Comparison of ENCODE assay signal across 9 mouse cellular contexts in genomic region chr1:157457789-157458188, GRCm38 (mm10). TPM values are rescaled to one million over a fixed set of nuclear protein-coding genes. Genes with fewer than 3 reads are reported as not detected.
DNase-seq lines count a peak whose midpoint lies in the region; ATAC-seq and TF ChIP-seq lines count a peak whose summit lies in the region.
"Had no signal": no experiment of that assay in that cellular context is flagged by ENCODE, and none has a peak within 500 bp of the region (broad histone marks: within the 10 kb centered on the region; RNA-seq: fewer than 3 reads in every experiment).

No protein-coding gene starts in this region.

- 0 out of 2 replicates have a peak, but pooled peaks cover 6% of the 10 kb centered on the region for H3K4me1 ChIP-seq in heart, postnatal 0 days (ENCODE audit: control insufficient read depth, insufficient read depth)
- 0 out of 2 replicates have a peak, but pooled peaks cover 3% of the 10 kb centered on the region for H3K4me1 ChIP-seq in liver, embryonic 11.5 days (replicated peaks; ENCODE audit: control insufficient read depth, insufficient read depth, low read length)
- H3K4me1 ChIP-seq in limb, embryonic 13.5 days = peaks cover 17% of the 10 kb centered on the region

- WGBS in heart, postnatal 0 days = 88% methylated on average over 3 of the region's 3 CpGs
- 92% methylated on average over 3 of the region's 3 CpGs for WGBS in liver, embryonic 11.5 days
- 92% methylated on average over 3 of the region's 3 CpGs for WGBS in limb, embryonic 13.5 days

- H3K4me3 ChIP-seq in heart, postnatal 0 days (ENCODE audit: low read depth, low read length) = no peak overlapping the region
- H3K4me3 ChIP-seq in liver, embryonic 11.5 days (ENCODE audit: low read depth, low read length) = no peak overlapping the region
- no peak overlapping the region for H3K4me3 ChIP-seq in limb, embryonic 13.5 days

- no peak for ATAC-seq in heart, postnatal 0 days (ENCODE audit: insufficient read depth, low read depth)
- ATAC-seq in liver, embryonic 11.5 days (replicated peaks; ENCODE audit: low FRiP score) = no peak
- no peak for ATAC-seq in limb, embryonic 13.5 days (ENCODE audit: low FRiP score, low read depth)

- no peak for DNase-seq in heart, postnatal 0 days (ENCODE audit: low spot score)
- no peak for DNase-seq in heart, postnatal 10 days
- DNase-seq in liver, embryonic 11.5 days (ENCODE audit: low spot score) = no peak
- DNase-seq in liver = no peak
- DNase-seq in brain, embryonic 14.5 days (ENCODE audit: low read depth) = peak; percentile 57
- DNase-seq in spleen, postnatal 36 days (ENCODE audit: low spot score in 2 of 2) = no peak
- DNase-seq in thymus, postnatal 10 days (ENCODE audit: low spot score in 2 of 2) = no peak
- DNase-seq: layer of hippocampus, postnatal 36 days had no signal

- H3K36me3 ChIP-seq in heart, postnatal 0 days (replicated peaks; ENCODE audit: control insufficient read depth, insufficient read depth, low read length) = no peaks in the 10 kb centered on the region
- H3K36me3 ChIP-seq in liver, embryonic 11.5 days (ENCODE audit: control insufficient read depth, insufficient read depth, low read length) = no peaks in the 10 kb centered on the region
- H3K36me3 ChIP-seq in limb, embryonic 13.5 days = no peaks in the 10 kb centered on the region

- intact Hi-C loops in heart, postnatal 10 days (cut with DNase I) = loop anchor here (2.0 to 5.0 kb wide), 2 partner anchors 47 to 370 kb away; no protein-coding TSS in a partner anchor

- H3K9me3 ChIP-seq in heart, postnatal 0 days (replicated peaks; ENCODE audit: control insufficient read depth, low read length) = no peaks in the 10 kb centered on the region
- H3K9me3 ChIP-seq in liver, embryonic 11.5 days (ENCODE audit: control insufficient read depth, low read length) = no peaks in the 10 kb centered on the region
- no peaks in the 10 kb centered on the region for H3K9me3 ChIP-seq in limb, embryonic 13.5 days

- peak overlapping the region; percentile 75; the same call in 1 of the 2 replicates for H3K4me2 ChIP-seq in heart, postnatal 0 days (ENCODE audit: low read depth, low read length)
- H3K4me2 ChIP-seq in liver, embryonic 11.5 days = peak overlapping the region; percentile 84; the same call in 1 of the 2 replicates
- H3K4me2 ChIP-seq in limb, embryonic 13.5 days (replicated peaks) = peak overlapping the region; percentile 58; the same call in 1 of the 2 replicates

- no peaks in the 10 kb centered on the region for H3K27me3 ChIP-seq in heart, postnatal 0 days (ENCODE audit: control insufficient read depth, insufficient read depth, low read length)
- H3K27me3 ChIP-seq in liver, embryonic 11.5 days (replicated peaks; ENCODE audit: control insufficient read depth, insufficient read depth, low read length) = no peaks in the 10 kb centered on the region
- 0 out of 2 replicates have a peak, but pooled peaks cover 2% of the 10 kb centered on the region for H3K27me3 ChIP-seq in limb, embryonic 13.5 days

- H3K27ac ChIP-seq in heart, postnatal 0 days (ENCODE audit: low read depth) = no peak overlapping the region
- no peak overlapping the region for H3K27ac ChIP-seq in liver, embryonic 11.5 days (ENCODE audit: low read depth, low read length)
- H3K27ac ChIP-seq in limb, embryonic 13.5 days = no peak overlapping the region

- TF ChIP-seq EP300 in heart, postnatal 0 days (IDR thresholded peaks at IDR 0.05; ENCODE audit: low read depth) = no peak

- no peak for TF ChIP-seq CTCF in heart, postnatal 0 days (IDR thresholded peaks at IDR 0.05; ENCODE audit: low read depth)
- no peak for TF ChIP-seq CTCF in brain, embryonic 14.5 days (IDR thresholded peaks at IDR 0.05; ENCODE audit: borderline replicate concordance, extremely low read depth, insufficient read depth, insufficient read length)

- H3K9ac ChIP-seq in heart, postnatal 0 days (replicated peaks; ENCODE audit: low read depth, low read length) = no peak overlapping the region
- H3K9ac ChIP-seq in liver, embryonic 11.5 days (ENCODE audit: low read depth, low read length) = no peak overlapping the region
- H3K9ac ChIP-seq in limb, embryonic 13.5 days = no peak overlapping the region

- TF ChIP-seq POLR2A in brain, embryonic 14.5 days (IDR thresholded peaks at IDR 0.05; ENCODE audit: borderline replicate concordance, extremely low read depth, insufficient read depth, insufficient read length, poor library complexity, severe bottlenecking) = no peak

RNA-seq across cellular contexts. Expression of gene Cryzl2, which starts 0.6 kb away (rescaled TPM):
- 31.0 and 45.7 TPM in 2 replicates for total RNA-seq in heart, postnatal 0 days (2014; rRNA removed; ENCODE audit: low replicate concordance)
- polyA plus RNA-seq in heart, postnatal 0 days (2015; fragmentation: Nextera tagmentation; extraction: Ambion mirVana) = 38.1 and 38.5 TPM in 2 replicates
- total RNA-seq in heart, postnatal 10 days (2021) = 10 to 100 TPM; 15.4 to 17.4 TPM
- polyA plus RNA-seq in liver, embryonic 11.5 days (2014; fragmentation: Nextera tagmentation; extraction: Ambion mirVana) = 9.7 and 10.9 TPM in 2 replicates
- 9.1 and 10.4 TPM in 2 replicates for polyA plus RNA-seq in brain, embryonic 14.5 days (2012; rRNA removed)
- polyA plus RNA-seq in limb, embryonic 13.5 days (2015; fragmentation: Nextera tagmentation; extraction: Ambion mirVana) = 6.4 and 6.8 TPM in 2 replicates

RNA-seq across cellular contexts. Expression of gene Rasal2, which starts 45.4 kb away (rescaled TPM):
- 28.9 and 35.9 TPM in 2 replicates for total RNA-seq in heart, postnatal 0 days (2014; rRNA removed; ENCODE audit: low replicate concordance)
- 18.5 and 20.2 TPM in 2 replicates for polyA plus RNA-seq in heart, postnatal 0 days (2015; fragmentation: Nextera tagmentation; extraction: Ambion mirVana)
- 10 to 100 TPM; 33.3 to 34.2 TPM for total RNA-seq in heart, postnatal 10 days (2021)
- 3.0 and 3.9 TPM in 2 replicates for polyA plus RNA-seq in liver, embryonic 11.5 days (2014; fragmentation: Nextera tagmentation; extraction: Ambion mirVana)
- 29.5 and 39.9 TPM in 2 replicates for polyA plus RNA-seq in brain, embryonic 14.5 days (2012; rRNA removed)
- polyA plus RNA-seq in limb, embryonic 13.5 days (2015; fragmentation: Nextera tagmentation; extraction: Ambion mirVana) = 6.8 and 7.4 TPM in 2 replicates

RNA-seq across cellular contexts. Expression of gene Sec16b, which starts 48.7 kb away (rescaled TPM):
- 1.1 and 1.3 TPM in 2 replicates for total RNA-seq in heart, postnatal 0 days (2014; rRNA removed; ENCODE audit: low replicate concordance)
- 0.91 and 0.94 TPM in 2 replicates for polyA plus RNA-seq in heart, postnatal 0 days (2015; fragmentation: Nextera tagmentation; extraction: Ambion mirVana)
- 1 to 10 TPM; 1.9 to 2.1 TPM for total RNA-seq in heart, postnatal 10 days (2021)
- 4.6 and 5.8 TPM in 2 replicates for polyA plus RNA-seq in liver, embryonic 11.5 days (2014; fragmentation: Nextera tagmentation; extraction: Ambion mirVana)
- polyA plus RNA-seq in brain, embryonic 14.5 days (2012; rRNA removed) = 0.47 and 0.64 TPM in 2 replicates
- polyA plus RNA-seq in limb, embryonic 13.5 days (2015; fragmentation: Nextera tagmentation; extraction: Ambion mirVana) = 2.9 and 3.4 TPM in 2 replicates
